Mouse (Mus musculus) neutrophil, adult 5-6 weeks (primary cell): ENCODE data around the gene Gm3250. TPM values are rescaled to one million over a fixed set of nuclear protein-coding genes. Genes with fewer than 3 reads are reported as not detected.
"Not testable (repeated sequence)": the region's sequence is repeated elsewhere in the genome, so short reads cannot be mapped to it uniquely, and the experiment has no call there.

Experiments used
- ATAC-seq: fragments of 151-379, 151-347 bp; 2 replicates; pipeline ENCODE4 v1.8.0; 2017; ENCODE audit warnings: mild to moderate bottlenecking, moderate TSS enrichment; ENCODE audit not compliant: insufficient number of reproducible peaks, poor library complexity, low FRiP score, severe bottlenecking; ENCODE audit errors: extremely low read depth
- total RNA-seq: library from RNA; stranded (forward); fragments of 200-1000 nt; gene quantifications from 2 replicates; pipeline ENCODE4 v1.2.3, GENCODE M21; 2017

The Gm3250 gene
- total RNA-seq = not detected in 2 replicates

DNA sequence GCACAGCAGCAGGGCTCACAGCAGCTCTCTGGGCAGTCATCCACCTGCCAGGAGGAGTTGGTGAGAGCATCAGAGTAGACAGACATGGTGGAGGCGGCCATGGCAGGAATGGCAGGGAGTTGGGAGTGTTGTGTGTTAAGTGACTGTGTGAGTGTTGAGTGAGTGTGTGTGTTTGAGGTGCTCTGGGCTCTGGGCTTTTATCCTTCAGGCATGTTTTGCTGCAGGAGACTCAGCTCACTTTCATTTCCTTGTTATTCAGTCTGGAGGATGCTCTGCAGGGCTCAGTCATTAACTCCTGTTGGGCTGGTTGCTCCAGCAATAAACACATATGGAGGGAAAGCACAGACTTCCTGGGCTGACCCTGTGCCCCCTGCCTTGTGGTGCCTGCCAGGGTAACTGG is at the start of gene Gm3250:
Gene Gm3250, minus strand, starts transcription at position 101 of the 400 bp plus-strand sequence.
- ATAC-seq = not testable (repeated sequence)

DNA sequence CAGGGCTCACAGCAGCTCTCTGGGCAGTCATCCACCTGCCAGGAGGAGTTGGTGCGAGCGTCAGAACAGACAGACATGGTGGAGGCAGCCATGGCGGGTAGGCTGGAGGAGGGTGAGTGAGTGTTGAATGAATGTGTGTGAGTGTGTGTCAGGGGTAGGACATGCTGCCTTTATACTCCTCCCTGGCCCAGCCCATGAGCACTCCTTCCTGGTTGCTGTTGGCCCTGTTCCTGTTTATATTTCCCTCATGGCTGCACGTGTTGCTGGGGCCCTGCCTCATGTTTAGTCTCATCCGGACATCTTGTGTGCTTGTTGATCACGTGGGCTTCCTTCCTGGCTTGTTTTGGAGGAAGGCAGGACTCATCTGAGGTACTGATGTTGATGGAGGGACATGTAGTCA is 44.6 kb upstream of the Gm3250 start, which contains the start of gene Krtap10-4:
Gene Krtap10-4, minus strand, starts transcription at position 145 of the 400 bp plus-strand sequence.
- ATAC-seq = no peak

- no peak for ATAC-seq
These were observed 36.9 kb upstream of the Gm3250 start for GRCm38 (mm10) chr10:77819203-77819602.

- ATAC-seq = no peak
These were observed 36.2 kb upstream of the Gm3250 start for GRCm38 (mm10) chr10:77818523-77818922.

GRCm38 (mm10) chr10:77815514-77815913 is 33.2 kb upstream of the Gm3250 start:
- ATAC-seq = no peak

DNA sequence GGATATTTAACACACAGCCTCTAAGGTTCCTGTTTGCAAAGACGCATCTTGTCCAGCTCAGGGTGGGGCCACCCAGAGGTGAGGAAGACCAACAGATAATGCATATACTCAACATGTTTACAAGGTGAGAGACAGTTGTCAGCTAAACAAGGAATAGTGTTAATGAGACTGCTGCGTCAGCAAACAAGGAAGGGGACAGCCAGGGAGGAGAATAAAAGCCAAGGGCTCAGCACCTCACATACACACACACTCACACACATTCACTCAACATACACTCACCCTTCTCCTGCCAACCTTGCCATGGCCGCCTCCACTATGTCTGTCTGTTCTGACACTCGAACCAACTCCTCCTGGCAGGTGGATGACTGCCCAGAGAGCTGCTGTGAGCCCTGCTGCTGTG is 32.0 kb upstream of the Gm3250 start, which contains the start of gene Gm2696:
Gene Gm2696, plus strand, starts transcription at position 301 of the 400 bp plus-strand sequence.
- no peak for ATAC-seq

DNA sequence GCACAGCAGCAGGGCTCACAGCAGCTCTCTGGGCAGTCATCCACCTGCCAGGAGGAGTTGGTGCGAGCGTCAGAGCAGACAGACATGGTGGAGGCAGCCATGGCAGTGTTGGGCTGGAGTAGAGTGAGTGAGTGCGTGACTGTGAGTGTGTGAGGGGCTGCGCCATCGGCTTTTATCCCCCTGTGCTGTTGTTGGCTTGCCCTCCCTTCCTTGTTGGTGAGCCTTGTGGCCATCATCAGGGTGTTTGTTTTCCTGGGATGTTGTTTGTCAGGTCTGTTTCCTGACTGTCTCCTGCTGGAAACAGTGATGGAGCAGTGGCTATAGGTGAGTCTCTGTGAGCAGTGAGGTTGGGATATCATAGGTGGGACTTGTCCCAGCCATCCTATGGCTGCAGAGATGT is 29.4 kb upstream of the Gm3250 start, which contains the start of gene Gm9507:
Gene Gm9507, minus strand, starts transcription at position 101 of the 400 bp plus-strand sequence.
- no peak for ATAC-seq

DNA sequence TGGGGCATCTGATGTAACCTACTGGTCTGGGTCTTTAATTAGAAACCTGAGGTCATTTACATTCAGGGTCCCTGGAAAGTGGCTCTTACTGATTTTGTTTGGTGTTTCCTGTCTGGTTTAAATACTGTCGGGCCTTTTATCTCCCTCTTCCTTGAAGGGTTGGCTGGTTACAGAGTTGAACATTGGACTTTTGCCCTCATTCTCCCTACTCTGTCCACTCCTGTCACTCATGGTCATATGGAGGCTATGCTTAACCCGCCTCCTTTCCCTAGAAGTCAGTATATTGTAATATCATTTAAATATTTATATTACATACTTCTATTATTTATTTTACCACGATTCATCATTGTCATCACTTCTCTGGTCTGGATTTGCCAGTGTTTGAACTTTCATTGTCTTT is 21.8 kb upstream of the Gm3250 start:
- no peak for ATAC-seq

GRCm38 (mm10) chr10:77798921-77799508 is 16.7 kb upstream of the Gm3250 start, which contains the start of gene Gm19668:
Gene Gm19668, minus strand, starts transcription at chr10:77799133.
- no peak for ATAC-seq

- not testable (repeated sequence) for ATAC-seq
These were observed 16.0 kb upstream of the Gm3250 start for GRCm38 (mm10) chr10:77798164-77798920.

GRCm38 (mm10) chr10:77797677-77798076 is 15.3 kb upstream of the Gm3250 start:
- no peak for ATAC-seq

GRCm38 (mm10) chr10:77794976-77795375 is 12.6 kb upstream of the Gm3250 start, which contains the start of gene Gm9639:
Gene Gm9639, minus strand, starts transcription at chr10:77795076.
- ATAC-seq = no peak

GRCm38 (mm10) chr10:77788621-77789020 is 6.3 kb upstream of the Gm3250 start:
- ATAC-seq = no peak

GRCm38 (mm10) chr10:77787876-77788275 is 5.5 kb upstream of the Gm3250 start, which contains the start of gene Gm7137:
Gene Gm7137, minus strand, starts transcription at chr10:77788200.
- ATAC-seq = not testable (repeated sequence)

GRCm38 (mm10) chr10:77783396-77783795 is 1.1 kb upstream of the Gm3250 start:
- not testable (repeated sequence) for ATAC-seq

DNA sequence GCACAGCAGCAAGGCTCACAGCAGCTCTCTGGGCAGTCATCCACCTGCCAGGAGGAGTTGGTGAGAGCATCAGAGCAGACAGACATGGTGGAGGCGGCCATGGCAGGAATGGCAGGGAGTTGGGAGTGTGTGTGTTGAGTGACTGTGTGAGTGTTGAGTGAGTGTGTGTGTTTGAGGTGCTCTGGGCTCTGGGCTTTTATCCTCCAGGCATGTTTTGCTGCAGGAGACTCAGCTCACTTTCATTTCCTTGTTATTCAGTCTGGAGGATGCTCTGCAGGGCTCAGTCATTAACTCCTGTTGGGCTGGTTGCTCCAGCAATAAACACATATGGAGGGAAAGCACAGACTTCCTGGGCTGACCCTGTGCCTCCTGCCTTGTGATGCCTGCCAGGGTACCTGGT is 5.5 kb downstream of the Gm3250 start, which contains the start of gene Gm7138:
Gene Gm7138, minus strand, starts transcription at position 101 of the 400 bp plus-strand sequence.
- not testable (repeated sequence) for ATAC-seq

DNA sequence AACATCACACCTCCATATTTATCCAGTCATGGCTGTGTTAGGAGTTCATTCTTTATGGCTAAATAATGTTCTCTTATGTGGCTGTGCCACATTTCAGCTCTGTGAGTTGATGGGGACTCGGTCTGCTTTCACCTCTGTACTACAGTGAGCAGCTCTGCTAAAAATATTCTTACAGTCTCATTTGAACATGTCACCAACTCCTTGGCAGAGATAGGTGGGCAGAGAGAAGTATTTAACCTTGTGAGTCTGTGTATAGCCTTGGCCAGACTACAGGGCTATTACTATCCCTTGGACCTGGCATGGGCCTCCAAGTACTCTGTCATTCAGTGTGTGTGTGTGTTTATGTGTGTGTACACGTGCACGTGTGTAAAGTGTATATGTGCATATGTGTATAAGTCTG is 10.2 kb downstream of the Gm3250 start:
- ATAC-seq = not testable (repeated sequence)

- not testable (repeated sequence) for ATAC-seq
These were observed 11.1 kb downstream of the Gm3250 start, which contains the start of gene Gm3238 for GRCm38 (mm10) chr10:77771225-77771624. Gene Gm3238, minus strand, starts transcription at chr10:77771325.

GRCm38 (mm10) chr10:77769727-77770126 is 12.6 kb downstream of the Gm3250 start:
- no peak for ATAC-seq

- not testable (repeated sequence) for ATAC-seq
These were observed 22.8 kb downstream of the Gm3250 start, which contains the start of gene Gm3233 for GRCm38 (mm10) chr10:77759582-77759981. Gene Gm3233, minus strand, starts transcription at chr10:77759682.
